Mouse (Mus musculus): ENCODE results near the gene Dlx6. TPM values are rescaled to one million over a fixed set of nuclear protein-coding genes. Genes with fewer than 3 reads are reported as not detected.

Gene Dlx6
- total RNA-seq, 2 experiments from 2014 or later, result not detected

- DNase-seq, result no peak
Measured at GRCm38 (mm10) chr6:6859950-6860410, 3.2 kb upstream of the Dlx6 start.

- DNase-seq, result no peak
Measured at GRCm38 (mm10) chr6:6860411-6861085, 2.6 kb upstream of the Dlx6 start.

- no peak for DNase-seq
Measured at GRCm38 (mm10) chr6:6861086-6861797, 1.9 kb upstream of the Dlx6 start.

GRCm38 (mm10) chr6:6861798-6862428 lies 1.2 kb upstream of the Dlx6 start:
- no peak for DNase-seq

GRCm38 (mm10) chr6:6862611-6863010 lies 523 bp upstream of the Dlx6 start:
- DNase-seq, result no peak

- no peak for DNase-seq
Measured at GRCm38 (mm10) chr6:6863955-6864354, 821 bp downstream of the Dlx6 start.

GRCm38 (mm10) chr6:6864441-6865440 lies 1.6 kb downstream of the Dlx6 start:
- DNase-seq, result no peak

GRCm38 (mm10) chr6:6867031-6867430 lies 3.9 kb downstream of the Dlx6 start:
- DNase-seq, result no peak

GRCm38 (mm10) chr6:6869041-6869685 lies 6.0 kb downstream of the Dlx6 start:
- no peak for DNase-seq

GRCm38 (mm10) chr6:6869961-6870800 lies 7.0 kb downstream of the Dlx6 start:
- DNase-seq, result no peak

- DNase-seq, result no peak
Measured at GRCm38 (mm10) chr6:6870876-6871420, 7.8 kb downstream of the Dlx6 start.

GRCm38 (mm10) chr6:6871692-6872091 lies 8.6 kb downstream of the Dlx6 start:
- DNase-seq, result no peak

GRCm38 (mm10) chr6:6872873-6873272 lies 9.7 kb downstream of the Dlx6 start:
- DNase-seq, result no peak

- no peak for DNase-seq
Measured at GRCm38 (mm10) chr6:6873476-6874072, 10.4 kb downstream of the Dlx6 start.

- no peak for DNase-seq
Measured at GRCm38 (mm10) chr6:6874073-6874771, 11.1 kb downstream of the Dlx6 start.

- DNase-seq, result no peak
Measured at GRCm38 (mm10) chr6:6875136-6875535, 12.0 kb downstream of the Dlx6 start.

- DNase-seq, result no peak
Measured at GRCm38 (mm10) chr6:6875676-6876075, 12.5 kb downstream of the Dlx6 start.

- no peak for DNase-seq
Measured at GRCm38 (mm10) chr6:6876231-6876630, 13.1 kb downstream of the Dlx6 start.

GRCm38 (mm10) chr6:6876731-6877130 lies 13.6 kb downstream of the Dlx6 start:
- DNase-seq, result no peak

All from gastrocnemius, postnatal 25 days (tissue).